Mouse (Mus musculus) splenic B cell, adult 2 months (primary cell): Measurements from ENCODE around the gene Tbc1d10c.
A peak's percentile ranks its signal among the peaks of the same experiment; 100 is the strongest.

Source experiments
- DNase-seq: peaks from one replicate; pipeline ENCODE4 v3.0.0-alpha.2; 2011; ENCODE audit warnings: low read depth, low spot score
- H3K27me3 ChIP-seq: 2 replicates; pipeline ENCODE4 v1.6.1; 2012; ENCODE audit warnings: mild to moderate bottlenecking, low read length, moderate library complexity, mixed read lengths; ENCODE audit not compliant: control insufficient read depth, poor library complexity, insufficient read depth, severe bottlenecking
- H3K36me3 ChIP-seq: 2 replicates; pipeline ENCODE4 v1.6.1; 2012; ENCODE audit warnings: mild to moderate bottlenecking, low read length, moderate library complexity, mixed read lengths; ENCODE audit not compliant: control insufficient read depth, poor library complexity, insufficient read depth, severe bottlenecking

Tbc1d10c gene

DNA sequence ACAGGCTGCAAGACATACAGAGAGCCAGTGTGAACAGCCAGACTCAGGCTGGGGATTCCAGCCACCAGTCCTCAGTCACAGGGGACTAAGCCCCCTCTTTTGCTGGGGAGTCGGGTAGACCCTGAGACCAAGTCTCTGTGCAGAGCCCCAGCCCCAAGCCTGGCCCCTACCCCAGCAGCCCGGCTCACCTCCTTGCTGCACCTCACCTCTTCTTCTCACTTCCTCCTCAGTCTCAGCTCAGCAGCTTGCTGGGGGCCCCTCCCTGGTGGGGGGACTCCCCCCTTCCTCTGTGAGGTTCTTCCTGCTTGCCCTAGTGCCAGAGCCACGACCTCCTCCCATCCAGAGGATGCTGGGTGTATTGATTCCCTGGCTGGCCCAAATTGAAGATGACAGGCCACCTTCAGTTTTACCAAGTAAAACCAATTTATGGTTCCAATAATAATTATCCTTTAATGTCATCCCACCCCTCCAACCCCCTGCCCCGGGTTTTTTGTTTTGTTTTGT, at the start of gene Tbc1d10c:
TSS of gene Tbc1d10c (minus strand) at position 454 of the 504 bp plus-strand sequence.
- peak; percentile 90 for DNase-seq
- Histone ChIP-seq H3K36me3 (peaks cover 33% of the 10 kb centered on the region), H3K27me3 (no peaks in the 10 kb centered on the region)

DNA sequence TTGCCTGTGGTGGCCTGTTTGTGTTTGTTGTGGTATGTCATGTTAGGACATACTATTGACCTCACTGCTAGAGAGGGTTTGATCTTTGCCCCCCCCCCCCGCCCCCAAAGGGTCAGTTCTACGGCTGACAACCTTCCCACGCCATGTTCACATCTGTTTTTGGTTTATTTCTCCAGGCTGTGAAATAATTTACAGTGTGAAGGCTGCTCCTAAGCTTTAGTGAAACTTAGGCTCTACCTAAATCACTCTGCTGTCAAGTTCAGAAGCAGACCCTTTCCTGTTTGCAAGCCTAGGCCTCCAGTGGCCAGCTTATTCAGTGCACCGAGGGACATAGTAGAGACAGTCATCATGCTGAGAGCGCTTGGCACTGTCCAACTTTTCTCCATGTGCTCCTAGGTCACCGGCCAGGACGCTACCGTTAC, 49.2 kb upstream of the Tbc1d10c start:
- Histone ChIP-seq H3K27me3 (no peaks in the 10 kb centered on the region), H3K36me3 (no peaks in the 10 kb centered on the region)
- DNase-seq = no peak

DNA sequence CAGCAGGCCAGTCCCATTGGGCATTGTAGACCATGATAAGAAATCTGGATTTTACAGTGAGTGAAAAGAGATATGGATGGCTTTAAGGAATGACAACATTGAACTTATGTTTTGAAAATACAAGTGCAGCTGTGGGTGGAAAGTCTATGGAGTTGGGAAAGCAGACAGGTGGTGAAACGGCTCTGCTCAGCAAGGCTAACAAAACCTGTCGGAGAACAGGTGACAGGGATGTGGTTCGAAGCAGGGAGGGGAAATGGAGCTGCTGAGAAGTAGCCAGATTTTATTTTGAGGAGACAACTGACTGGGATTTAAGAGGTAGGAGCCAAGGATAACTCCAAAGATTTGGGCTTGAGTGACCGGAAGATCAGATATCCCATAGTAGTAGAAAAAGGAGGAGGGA, 43.5 kb upstream of the Tbc1d10c start:
- Histone ChIP-seq H3K36me3 (peaks cover 2% of the 10 kb centered on the region; the same call in 1 of the 2 replicates), H3K27me3 (no peaks in the 10 kb centered on the region)
- no peak for DNase-seq

DNA sequence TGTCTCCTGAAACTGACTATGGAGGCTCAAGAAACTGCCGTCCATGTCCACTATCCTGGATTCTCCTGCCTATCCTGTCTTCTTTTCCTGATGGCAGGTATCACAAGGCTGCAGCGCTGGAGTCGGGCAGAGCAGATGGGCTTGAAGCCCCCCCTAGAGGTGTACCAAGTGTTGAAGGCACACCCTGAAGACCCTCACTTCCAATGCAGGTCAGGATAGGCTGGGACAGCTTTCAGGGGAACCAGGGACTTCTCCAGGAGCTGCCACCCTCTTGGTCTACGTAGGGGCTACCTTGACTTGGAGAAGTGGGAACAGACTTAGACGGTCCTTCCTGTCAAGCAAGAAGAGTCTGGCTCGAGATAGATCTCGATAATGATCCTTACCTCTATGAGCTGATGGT, 41.6 kb upstream of the Tbc1d10c start:
- no peaks in the 10 kb centered on the region for H3K27me3 ChIP-seq
- no peak for DNase-seq
- H3K36me3 ChIP-seq = peaks cover 2% of the 10 kb centered on the region; the same call in 1 of the 2 replicates

DNA sequence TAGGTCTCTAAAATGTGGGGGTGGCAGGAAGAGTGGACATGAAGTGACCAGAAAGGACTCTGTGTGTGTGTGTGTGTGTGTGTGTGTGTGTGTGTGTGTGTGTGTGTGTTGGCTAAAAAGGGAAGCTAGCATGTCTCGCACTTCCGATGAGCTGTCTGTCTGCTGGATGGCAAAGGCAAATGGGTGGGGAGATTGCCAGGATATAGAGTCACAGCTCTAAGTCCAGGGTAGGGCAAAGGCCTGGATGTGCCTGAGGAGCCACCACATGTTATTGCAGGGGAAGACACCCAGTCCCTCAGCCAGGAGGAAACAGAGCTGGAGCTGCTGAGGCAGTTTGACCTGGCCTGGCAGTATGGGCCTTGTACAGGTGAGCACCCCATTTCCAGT, 41.1 kb upstream of the Tbc1d10c start:
- Histone ChIP-seq H3K27me3 (no peaks in the 10 kb centered on the region), H3K36me3 (peaks cover 2% of the 10 kb centered on the region; the same call in 1 of the 2 replicates)
- DNase-seq = peak; percentile 74

DNA sequence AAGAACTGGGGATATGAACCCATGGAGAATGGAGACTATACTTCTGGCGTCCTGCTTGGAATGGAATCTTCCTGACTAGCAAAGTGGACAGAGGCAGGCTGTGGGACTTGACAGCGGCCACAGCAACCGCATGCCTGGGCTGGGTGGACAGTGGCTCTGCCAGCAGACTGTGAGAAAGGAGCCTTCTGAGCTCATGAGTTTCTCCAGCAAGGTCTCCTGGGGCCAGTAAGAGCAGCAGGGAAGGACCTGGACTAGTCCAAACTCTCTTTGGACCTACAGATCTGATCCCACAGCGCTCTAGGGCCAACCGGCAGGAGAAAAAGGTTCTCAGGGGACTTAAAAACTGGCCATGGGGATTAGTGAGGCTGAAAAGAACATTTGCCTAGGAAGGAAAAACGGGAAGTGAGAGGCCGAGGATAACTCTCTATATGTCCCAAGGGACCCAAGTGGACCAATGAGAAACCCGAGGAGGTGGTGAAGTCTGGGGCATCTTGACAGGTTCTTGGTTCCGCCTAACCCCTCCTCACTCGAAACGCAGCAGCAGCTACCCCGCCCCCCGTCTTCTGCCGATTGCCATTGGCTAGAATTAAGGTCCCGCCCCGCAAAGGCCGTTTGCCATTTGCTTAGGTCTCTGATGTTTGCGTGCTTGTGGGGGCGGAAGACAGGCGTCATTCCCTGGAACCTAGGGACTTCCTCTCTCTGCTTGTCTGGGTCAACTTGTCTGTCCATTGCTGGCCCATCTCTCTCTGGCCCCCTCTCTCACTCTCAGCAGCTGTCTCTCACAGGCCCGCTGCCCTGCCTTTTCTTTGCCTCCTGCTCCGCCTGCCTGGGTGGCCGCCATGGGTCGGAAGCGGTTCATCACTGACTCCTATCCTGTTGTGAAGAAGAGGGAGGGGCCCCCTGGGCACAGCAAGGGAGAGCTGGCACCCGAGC, 40.4 kb upstream of the Tbc1d10c start, which contains the start of gene Pold4:
TSS of gene Pold4 (plus strand) at position 647 of the 933 bp plus-strand sequence.
- DNase-seq = peak; percentile 99
- Histone ChIP-seq H3K27me3 (no peaks in the 10 kb centered on the region), H3K36me3 (peaks cover 2% of the 10 kb centered on the region; the same call in 1 of the 2 replicates)

DNA sequence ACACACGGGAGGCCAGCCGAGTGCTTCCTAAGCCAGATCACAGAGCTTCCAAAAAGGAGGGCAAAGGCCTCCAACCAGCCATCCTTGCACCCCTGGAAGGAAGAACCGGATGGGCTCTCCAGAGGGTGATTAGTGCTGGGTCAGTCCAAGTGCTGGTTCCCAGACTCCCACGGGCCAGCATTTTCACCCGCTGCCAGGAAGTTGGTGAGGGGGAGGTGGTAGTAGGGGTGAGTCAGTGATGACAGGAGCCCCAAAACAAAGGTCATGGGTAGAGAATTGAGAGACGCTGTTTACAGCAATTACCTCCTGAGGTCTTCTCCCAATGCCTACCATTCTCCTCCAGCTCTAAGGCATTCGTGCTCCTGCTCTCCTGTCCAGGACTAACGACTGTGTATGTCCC, 39.3 kb upstream of the Tbc1d10c start:
- Histone ChIP-seq H3K27me3 (no peaks in the 10 kb centered on the region), H3K36me3 (peaks cover 2% of the 10 kb centered on the region; the same call in 1 of the 2 replicates)
- DNase-seq = no peak

DNA sequence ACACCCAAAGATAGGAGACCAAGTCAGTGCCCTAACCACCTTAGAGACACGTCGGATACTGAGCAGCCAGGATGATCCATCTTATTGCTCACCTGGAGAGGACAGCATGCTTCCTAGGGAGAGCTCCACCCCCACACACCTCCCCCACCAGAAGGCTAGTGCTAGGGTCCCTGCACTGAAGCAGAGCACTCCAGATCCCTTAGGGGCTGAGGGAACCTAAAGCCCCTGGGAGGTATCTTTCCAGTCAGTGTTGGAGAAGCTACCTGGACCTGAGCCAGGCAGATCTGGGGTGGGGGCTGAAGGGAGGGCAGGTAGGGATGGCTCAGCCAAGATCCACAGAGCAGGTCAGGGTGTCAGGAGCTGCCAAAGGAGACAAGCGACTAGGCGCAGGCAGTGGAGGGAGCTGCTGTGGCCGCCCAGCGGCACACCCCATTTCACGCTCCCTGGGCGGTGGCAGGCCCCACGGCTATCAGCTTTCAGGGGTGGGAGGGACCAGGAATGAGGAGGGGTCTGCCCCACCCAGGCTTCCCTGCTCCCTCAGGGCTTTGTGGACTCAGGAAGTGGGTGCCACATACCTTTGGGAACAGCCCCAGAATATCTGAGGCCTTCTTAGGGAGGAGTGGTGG, 38.5 kb upstream of the Tbc1d10c start:
- Histone ChIP-seq H3K36me3 (peaks cover 2% of the 10 kb centered on the region; the same call in 1 of the 2 replicates), H3K27me3 (no peaks in the 10 kb centered on the region)
- DNase-seq = no peak

DNA sequence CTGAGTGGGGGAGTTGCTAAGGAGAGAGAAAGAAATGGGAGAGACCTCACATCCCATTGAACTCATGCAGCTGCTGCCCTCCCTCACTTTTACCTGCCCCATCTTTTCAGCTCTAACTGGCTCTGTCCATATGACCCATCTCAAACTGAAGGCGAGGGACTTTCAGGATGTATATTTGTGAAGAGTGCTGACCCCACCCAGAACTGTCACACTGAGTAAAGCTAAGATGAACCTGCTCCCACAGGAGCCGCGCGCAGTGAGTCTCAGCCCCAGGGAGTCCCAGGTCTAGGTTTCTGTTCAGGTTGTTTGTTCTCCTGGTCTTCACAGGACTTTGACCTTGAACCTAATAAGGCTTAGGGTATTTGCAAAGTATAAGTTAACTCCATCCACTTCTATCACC, 37.8 kb upstream of the Tbc1d10c start:
- Histone ChIP-seq H3K27me3 (no peaks in the 10 kb centered on the region), H3K36me3 (peaks cover 2% of the 10 kb centered on the region; the same call in 1 of the 2 replicates)
- no peak for DNase-seq

DNA sequence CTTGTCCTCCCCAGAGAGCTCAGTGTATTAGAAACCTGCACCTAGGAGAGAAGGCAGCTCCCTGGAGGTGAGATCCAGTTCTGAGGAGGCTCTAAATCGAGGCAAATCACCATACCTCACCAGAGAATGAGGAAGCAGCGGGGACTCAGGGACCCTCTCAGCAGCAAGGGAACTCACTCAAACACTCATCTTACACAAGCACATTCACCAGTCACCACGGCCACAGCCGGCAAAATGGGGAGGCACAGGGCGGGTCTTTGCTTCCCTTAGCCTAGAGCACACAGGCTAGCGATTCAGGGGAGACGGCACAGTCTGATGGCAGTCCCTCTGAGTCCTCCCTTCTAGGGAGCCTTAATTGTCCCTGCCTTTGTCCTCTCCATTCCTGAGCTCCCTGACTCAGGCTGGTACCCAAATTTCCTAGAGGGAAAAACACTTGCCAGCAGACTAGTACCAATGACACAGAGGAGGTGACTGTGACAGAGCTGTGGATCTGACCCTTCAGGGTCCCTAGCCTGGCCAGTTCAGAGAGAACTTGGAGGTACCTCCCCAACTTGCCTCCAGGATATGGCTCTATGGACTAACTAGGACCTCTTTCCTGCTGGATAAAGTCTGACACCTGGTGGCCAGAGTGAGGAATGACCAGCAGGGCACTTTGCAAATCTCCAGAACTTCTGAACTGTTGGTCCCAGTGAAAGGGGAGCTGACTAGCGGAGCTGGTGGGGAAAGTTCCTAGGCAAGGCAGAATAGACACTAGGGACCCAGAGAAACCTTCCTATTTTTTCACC, 37.0 kb upstream of the Tbc1d10c start:
- peaks cover 2% of the 10 kb centered on the region; the same call in 1 of the 2 replicates for H3K36me3 ChIP-seq
- H3K27me3 ChIP-seq = no peaks in the 10 kb centered on the region
- peak; percentile 84 for DNase-seq

DNA sequence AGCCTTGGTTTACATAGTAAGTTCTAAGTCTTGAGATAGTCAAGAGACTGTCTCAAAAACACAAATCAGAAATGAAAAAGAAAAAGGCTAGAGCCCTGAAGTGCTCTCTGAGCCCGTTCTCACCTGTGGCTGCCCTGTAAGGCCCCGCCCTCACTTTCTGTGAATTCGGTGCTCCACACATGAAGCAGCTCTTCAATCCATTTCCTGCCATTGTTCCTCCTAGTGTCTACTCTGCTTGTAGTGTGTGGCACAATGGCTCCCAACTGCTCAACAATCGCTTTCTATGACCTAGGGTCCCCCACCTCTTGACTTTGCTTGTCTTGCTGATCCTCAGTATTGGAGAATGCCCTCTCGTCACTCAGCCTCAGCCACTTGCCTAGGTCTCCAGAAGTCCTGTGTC, 36.4 kb upstream of the Tbc1d10c start:
- peaks cover 3% of the 10 kb centered on the region; the same call in 1 of the 2 replicates for H3K36me3 ChIP-seq
- H3K27me3 ChIP-seq = no peaks in the 10 kb centered on the region
- no peak for DNase-seq

DNA sequence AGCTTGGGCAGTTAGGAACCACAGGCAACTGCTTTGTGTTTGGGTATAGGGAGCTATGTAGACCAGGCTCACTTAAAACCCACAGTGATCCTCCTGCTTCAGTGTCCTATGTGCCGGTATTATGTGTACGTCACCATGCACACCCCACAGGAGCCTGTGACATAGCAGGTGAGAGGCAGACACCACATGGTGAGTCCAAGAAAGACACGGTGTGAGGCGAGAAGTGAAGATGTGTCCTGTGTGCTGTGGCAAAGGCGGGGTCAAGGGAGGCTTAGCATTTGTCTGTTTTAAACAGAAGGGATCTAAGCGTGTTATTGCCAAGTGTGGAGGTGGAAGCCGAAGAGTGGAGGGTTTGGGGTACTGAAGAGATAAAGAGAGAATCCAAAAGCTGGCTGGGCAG, 35.7 kb upstream of the Tbc1d10c start:
- peak; percentile 63 for DNase-seq
- no peaks in the 10 kb centered on the region for H3K27me3 ChIP-seq
- peaks cover 3% of the 10 kb centered on the region; the same call in 1 of the 2 replicates for H3K36me3 ChIP-seq

DNA sequence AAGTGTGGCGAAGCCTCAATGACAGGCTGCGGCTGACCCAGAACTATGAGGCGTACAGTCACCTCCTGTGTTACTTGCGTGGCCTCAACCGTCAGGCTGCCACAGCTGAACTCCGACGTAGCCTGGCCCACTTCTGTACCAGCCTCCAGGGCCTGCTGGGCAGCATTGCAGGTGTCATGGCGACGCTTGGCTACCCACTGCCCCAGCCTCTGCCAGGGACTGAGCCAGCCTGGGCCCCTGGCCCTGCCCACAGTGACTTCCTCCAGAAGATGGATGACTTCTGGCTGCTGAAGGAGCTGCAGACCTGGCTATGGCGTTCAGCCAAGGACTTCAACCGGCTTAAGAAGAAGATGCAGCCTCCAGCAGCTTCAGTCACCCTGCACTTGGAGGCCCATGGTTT, 31.1 kb upstream of the Tbc1d10c start:
- peak; percentile 53 for DNase-seq
- H3K36me3 ChIP-seq = peaks cover 3% of the 10 kb centered on the region; the same call in 1 of the 2 replicates
- no peaks in the 10 kb centered on the region for H3K27me3 ChIP-seq
